Mouse (Mus musculus) gastrocnemius, postnatal 36 days (tissue): ENCODE data around the gene Ddx50. TPM values are rescaled to one million over a fixed set of nuclear protein-coding genes. Genes with fewer than 3 reads are reported as not detected.
"Not testable (repeated sequence)": the region's sequence is repeated elsewhere in the genome, so short reads cannot be mapped to it uniquely, and the experiment has no call there.

ENCODE experiments used
- DNase-seq, 2 experiments: peaks; one replicate each; pipeline ENCODE4 v3.0.0; 2022
- intact Hi-C: fragments of 180-260 bp; cut with DNase I; formaldehyde crosslinking; loops from one replicate; pipeline ENCODE4 v1.15.1; 2025
- total RNA-seq, 2 experiments: library from RNA; stranded (reverse); gene quantifications; 2 replicates each; pipeline ENCODE4 v1.2.3; 2021

Ddx50 gene
- total RNA-seq, 2 experiments from 2014 or later, result 40.0 to 43.3 TPM

- intact Hi-C loops, result loop anchor here (5.0 kb wide), 1 partner anchor 50 kb away; the partner anchor contains the start of gene Ddx50
- peak; percentile 78 to 81 for DNase-seq
Measured at GRCm38 (mm10) chr10:62602177-62603040, 48.6 kb downstream of the Ddx50 start, which contains the start of gene Ddx21. TSS of gene Ddx21 (minus strand) at chr10:62602281.

GRCm38 (mm10) chr10:62601833-62602176, 49.2 kb downstream of the Ddx50 start:
- intact Hi-C loops, result loop anchor here (5.0 kb wide), 1 partner anchor 50 kb away; the partner anchor contains the start of gene Ddx50
- DNase-seq, result no peak

DNA sequence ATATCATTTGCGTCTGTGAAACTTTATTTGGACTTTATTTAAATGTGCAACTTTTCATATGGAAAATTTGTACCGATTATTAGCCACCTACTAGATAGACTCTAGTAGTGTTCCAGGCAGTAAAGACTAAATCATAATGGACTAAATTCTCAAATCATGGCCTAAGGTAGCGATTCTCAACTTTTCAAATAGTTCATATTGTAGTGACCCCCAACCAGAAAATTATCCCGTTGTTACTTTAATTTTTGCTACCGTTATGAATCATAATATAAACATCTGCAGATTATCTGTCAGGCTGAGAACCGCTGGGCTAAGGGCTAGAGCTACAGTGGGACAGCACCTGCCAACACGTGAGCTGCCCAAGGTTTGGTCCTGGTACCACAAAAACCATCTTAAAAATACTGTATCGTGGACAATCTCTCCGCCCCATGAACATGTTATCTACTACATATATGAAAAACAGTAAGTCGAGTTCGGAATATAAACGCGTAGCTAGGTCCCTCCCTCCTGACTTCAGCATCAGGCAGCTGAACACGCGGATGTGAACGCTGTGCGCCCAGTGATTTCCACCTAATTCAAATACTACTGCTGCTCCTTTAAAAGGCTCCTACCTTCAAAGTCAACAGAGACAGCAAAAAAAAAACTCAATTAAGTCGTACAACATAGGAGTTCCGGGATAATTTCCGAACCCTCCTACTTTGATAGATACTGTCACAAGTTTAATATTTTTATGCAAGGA, 49.8 kb downstream of the Ddx50 start:
- intact Hi-C loops, result loop anchor here (5.0 kb wide), 1 partner anchor 51 kb away; the partner anchor contains the start of gene Ddx50
- DNase-seq, result no peak

DNA sequence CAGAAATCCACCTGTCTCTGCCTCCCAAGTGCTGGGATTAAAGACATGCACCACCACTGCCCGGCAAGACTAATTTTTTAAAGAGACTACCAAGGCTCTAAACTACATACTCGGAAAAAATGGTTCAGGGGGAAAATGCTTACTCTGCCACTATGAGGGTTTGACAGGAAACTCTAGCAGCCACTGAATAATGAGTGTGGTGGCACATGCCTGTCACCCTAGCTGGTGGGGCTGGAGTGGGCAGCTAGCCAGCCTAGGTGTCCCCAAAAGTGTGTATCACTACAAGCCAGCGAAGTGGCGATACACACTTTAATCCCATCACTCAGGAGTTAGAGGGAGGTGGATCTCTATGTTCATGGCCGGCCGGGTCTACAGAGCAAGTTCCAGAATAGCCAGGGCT, 51.0 kb downstream of the Ddx50 start:
- intact Hi-C loops, result loop anchor here (5.0 kb wide), 1 partner anchor 52 kb away; the partner anchor contains the start of gene Ddx50
- no peak for DNase-seq

GRCm38 (mm10) chr10:62599311-62599710, 51.7 kb downstream of the Ddx50 start:
- DNase-seq, intact Hi-C loops: not testable (repeated sequence)

- no peak for DNase-seq
- intact Hi-C loops, result no loop called here
Measured at GRCm38 (mm10) chr10:62592496-62592895, 58.5 kb downstream of the Ddx50 start.

GRCm38 (mm10) chr10:62590200-62590599, 60.8 kb downstream of the Ddx50 start:
- intact Hi-C loops, result no loop called here
- peak; percentile 39 to 72 for DNase-seq

GRCm38 (mm10) chr10:62588616-62589015, 62.4 kb downstream of the Ddx50 start:
- intact Hi-C loops, result no loop called here
- DNase-seq, result no peak

GRCm38 (mm10) chr10:62583245-62583644, 67.8 kb downstream of the Ddx50 start:
- intact Hi-C loops, result no loop called here
- no peak for DNase-seq

GRCm38 (mm10) chr10:62582701-62583100, 68.3 kb downstream of the Ddx50 start:
- DNase-seq, result no peak
- intact Hi-C loops, result no loop called here

- DNase-seq, result no peak
Measured at GRCm38 (mm10) chr10:62582263-62582662, 68.8 kb downstream of the Ddx50 start.

DNA sequence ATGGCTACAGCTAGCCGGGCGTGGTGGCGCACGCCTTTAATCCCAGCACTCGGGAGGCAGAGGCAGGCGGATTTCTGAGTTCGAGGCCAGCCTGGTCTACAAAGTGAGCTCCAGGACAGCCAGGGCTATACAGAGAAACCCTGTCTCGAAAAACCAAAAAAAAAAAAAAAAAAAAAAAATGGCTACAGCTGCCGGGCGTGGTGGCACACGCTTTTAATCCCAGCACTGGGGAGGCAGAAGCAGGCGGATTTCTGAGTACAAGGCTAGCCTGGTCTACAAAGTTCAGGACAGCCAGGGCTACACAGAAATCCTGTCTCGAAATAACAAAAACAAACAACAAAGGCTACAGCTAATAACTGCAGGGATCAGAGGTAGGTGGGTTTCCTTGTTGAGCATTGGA, 71.9 kb downstream of the Ddx50 start:
- DNase-seq, intact Hi-C loops: not testable (repeated sequence)

More at GRCm38 (mm10) chr10:62582263-62582662, 68.8 kb downstream of the Ddx50 start:
- intact Hi-C loops, result no loop called here

DNA sequence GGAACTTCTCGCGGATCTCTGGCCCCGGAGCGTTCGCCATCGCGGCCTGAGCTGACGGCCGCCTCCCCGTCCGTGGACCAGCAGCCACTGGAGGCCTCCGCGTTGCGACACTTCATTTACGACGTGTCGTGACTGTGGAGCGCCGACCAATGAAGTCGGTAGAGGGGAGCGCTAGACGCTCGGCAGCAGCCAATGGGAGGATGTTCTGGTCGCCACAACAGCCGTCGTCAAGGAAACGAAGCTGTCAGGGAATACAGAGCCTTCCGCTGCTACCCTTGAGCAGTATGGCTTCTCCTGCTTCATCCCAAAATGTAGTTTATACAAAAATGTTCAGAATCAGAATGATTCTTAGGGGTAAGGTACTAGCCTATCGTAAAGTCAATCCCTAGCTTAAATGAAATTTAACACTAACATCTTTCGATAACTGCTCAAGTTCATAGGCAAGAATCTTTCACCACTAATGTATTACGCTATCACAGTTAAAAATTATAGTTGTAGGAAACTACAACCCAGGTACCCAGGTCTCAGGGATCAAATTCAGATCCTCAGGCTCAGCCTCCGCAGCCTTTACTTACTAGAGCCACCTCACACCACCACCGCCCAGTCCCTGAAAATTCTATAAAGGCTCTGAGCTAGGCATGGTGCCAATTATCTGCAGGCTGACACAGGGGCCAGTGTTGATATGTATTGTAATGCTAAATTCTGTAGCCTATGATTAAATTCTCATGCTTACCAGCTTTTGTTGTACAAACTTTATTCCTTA, 72.5 kb downstream of the Ddx50 start, which contains the start of gene Kif1bp:
Kif1bp (minus strand) TSS at position 120 of the 763 bp plus-strand sequence.
- peak; percentile 90 to 94 for DNase-seq
- intact Hi-C loops, result no loop called here

DNA sequence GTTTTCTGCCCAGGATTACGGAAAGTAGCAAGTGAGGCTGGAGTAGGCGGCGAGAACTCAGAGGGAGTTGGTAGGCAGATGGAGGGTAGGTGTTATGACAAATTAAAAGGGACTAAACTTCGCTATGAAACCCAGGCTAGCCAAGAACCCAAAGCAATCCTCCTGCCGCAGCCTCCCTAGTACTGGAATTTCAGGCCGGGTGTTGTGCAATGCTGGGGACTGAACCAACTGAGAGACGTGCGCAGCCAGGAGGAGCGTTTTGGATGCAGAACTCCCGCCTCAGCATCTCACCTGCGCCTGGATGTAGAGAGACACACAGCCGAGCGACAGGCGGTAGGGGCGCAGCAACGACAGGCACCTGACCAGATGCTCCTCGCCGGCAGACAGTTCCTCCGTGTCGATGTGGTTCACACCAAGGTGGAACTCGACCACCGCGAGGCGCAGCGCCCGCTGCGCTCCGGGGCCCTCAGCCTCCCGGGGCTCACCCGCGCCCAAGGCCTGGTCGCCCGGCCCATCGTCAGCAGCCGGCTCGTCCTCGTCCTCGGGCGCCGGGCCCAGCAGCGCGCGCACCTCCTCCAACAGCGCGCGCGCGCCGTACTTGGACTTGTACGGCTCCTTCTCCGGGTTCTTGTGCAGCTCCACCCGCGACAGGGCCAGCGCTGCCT, 73.2 kb downstream of the Ddx50 start:
- intact Hi-C loops, result no loop called here

DNA sequence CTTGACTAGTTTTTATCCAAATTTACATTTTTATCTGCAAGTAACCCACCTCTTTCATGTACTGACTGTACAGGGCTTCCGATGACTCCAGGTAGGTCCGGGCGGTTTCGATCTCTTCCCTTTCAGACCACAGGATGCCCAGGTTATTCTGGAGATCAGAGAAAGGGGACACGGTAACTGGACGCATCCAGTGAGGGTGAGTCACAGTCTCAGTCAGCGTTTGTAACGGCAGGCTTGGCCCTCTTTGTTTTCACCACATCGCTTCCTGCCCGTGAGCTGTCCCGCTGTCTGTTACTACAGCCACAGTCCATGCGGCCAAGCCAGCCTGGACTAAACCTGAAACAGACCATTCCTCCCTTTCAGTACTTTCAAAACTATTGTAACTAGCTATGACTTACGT, 76.0 kb downstream of the Ddx50 start:
- intact Hi-C loops, result no loop called here
- no peak for DNase-seq

More for the DNA sequence above, 73.2 kb downstream of the Ddx50 start:
- DNase-seq, result no peak

- no peak for DNase-seq
- intact Hi-C loops, result no loop called here
Measured at GRCm38 (mm10) chr10:62570126-62570871, 80.7 kb downstream of the Ddx50 start.

DNA sequence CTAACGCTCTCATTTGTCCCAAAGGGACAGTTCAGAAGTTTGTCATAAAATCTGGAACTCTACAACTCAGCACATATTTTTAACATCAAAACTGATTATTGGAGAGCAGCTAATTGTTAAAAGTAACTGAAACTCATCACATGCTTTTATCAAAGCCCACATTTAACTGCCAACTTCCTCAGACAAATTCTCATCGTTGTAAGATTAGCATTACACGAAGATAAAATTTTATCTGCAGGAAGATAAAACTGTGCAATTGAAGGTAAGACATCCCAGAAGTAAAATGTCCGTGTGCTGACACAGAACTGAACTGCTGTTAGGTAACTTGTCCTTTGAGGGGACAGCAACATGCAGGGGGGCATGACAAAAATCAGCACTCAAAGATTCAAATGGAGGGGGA, 82.2 kb downstream of the Ddx50 start:
- intact Hi-C loops, result no loop called here
- no peak for DNase-seq
